Mouse (Mus musculus) left cerebral cortex, adult 2 months (tissue): ENCODE data around the gene H2-DMa. TPM values are rescaled to one million over a fixed set of nuclear protein-coding genes. Genes with fewer than 3 reads are reported as not detected.

Experiments
- DNase-seq, 2 experiments: peaks; one replicate each; pipeline ENCODE4 v3.0.0; 2021 to 2022; ENCODE audit warnings: low spot score in 2 of 2, mixed read lengths in 1 of 2; ENCODE audit errors: extremely low spot score in 1 of 2
- H3K27ac ChIP-seq: fragments of 200-600 bp; 2 replicates; pipeline ENCODE4 v1.8.1; 2022
- H3K4me3 ChIP-seq: fragments of 200-600 bp; 2 replicates; pipeline ENCODE4 v1.8.1; 2022
- CTCF ChIP-seq: fragments of 200-600 bp; IDR thresholded peaks from 2 replicates; pipeline ENCODE4 v1.8.1; 2022; ENCODE audit warnings: antibody characterized with exemption, mild to moderate bottlenecking, moderate library complexity
- intact Hi-C: fragments of 180-260 bp; cut with DNase I; formaldehyde crosslinking; loops from one replicate; pipeline ENCODE4 v1.15.1; 2025
- total RNA-seq, 2 experiments: library from RNA; stranded (reverse); gene quantifications; 2 replicates each; pipeline ENCODE4 v1.2.3; 2021

The H2-DMa gene
- total RNA-seq, 2 experiments from 2014 or later: 23.3 to 28.2 TPM

DNA sequence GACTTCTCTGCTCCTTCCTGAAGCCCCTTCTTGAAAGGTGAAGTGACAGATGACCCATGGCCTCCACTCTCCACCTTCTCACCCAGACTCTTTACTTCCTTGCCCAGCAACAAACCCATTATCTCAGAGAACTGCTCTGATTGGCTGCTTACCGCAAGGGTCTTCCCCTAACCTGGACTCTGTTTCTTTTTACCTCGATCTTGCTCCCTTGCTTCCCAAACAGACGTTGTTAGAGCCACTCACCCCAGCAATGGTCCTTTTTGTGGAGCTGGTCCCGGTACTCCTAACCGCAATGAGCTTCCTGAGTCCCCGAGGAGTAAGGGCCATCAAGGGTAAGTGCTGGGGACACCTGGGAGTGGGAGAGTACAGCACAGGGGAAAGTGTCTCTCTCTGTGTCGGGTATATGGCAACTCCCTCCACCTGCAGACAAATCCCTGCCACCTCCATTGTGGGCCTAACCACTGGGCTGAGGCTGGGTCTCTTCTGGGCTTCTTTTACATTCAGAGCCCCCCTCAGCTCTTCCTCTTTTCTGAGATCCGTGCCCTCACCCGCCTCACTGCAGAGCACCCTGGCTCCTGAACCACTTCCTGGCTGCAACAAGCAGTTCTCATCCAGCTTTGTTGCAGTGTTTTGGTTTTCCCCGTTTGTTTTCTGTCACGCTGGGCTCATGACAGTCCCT, 27.0 kb upstream of the H2-DMa start, which contains the start of gene H2-Oa:
TSS of gene H2-Oa (plus strand) at position 144 of the 679 bp plus-strand sequence.
- TF ChIP-seq CTCF: no peak
- no peak for DNase-seq
- no peak within 1 kb of the TSS for H3K27ac ChIP-seq
- intact Hi-C loops: no loop called here
- no peak within 1 kb of the TSS for H3K4me3 ChIP-seq

DNA sequence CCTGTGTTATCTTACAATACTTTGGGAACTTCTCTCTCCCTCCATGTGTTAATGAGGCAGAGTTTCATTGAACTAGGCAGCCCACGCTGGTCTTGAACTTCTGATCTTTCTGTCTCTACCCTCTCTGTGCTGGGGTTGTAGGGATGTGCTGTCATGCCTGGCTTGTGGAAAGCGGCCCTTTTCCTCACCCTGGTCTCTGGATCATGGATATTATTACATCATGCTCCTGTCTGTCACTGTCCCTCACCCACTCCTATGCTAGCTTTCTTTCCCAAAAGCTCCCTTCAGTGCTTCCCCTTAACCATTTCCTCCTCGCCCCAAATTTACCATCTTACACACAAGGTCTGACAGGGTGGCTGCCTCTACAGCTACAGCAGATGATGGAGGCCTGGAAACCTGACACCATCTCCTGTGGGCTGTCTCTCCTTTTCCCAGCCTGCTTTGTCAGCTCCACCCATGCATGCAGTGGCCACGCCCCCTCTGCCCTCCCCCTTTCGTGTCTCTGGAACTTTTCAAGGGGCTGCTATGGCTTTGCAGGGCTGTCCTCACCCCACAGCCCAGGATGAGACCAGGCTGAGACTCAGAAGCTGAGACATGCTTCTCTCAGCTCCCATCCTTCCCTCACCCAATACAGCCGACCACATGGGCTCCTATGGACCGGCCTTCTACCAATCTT, 26.0 kb upstream of the H2-DMa start:
- no peak for TF ChIP-seq CTCF
- H3K27ac ChIP-seq: no peak overlapping the region
- intact Hi-C loops: no loop called here
- no peak for DNase-seq
- no peak overlapping the region for H3K4me3 ChIP-seq

DNA sequence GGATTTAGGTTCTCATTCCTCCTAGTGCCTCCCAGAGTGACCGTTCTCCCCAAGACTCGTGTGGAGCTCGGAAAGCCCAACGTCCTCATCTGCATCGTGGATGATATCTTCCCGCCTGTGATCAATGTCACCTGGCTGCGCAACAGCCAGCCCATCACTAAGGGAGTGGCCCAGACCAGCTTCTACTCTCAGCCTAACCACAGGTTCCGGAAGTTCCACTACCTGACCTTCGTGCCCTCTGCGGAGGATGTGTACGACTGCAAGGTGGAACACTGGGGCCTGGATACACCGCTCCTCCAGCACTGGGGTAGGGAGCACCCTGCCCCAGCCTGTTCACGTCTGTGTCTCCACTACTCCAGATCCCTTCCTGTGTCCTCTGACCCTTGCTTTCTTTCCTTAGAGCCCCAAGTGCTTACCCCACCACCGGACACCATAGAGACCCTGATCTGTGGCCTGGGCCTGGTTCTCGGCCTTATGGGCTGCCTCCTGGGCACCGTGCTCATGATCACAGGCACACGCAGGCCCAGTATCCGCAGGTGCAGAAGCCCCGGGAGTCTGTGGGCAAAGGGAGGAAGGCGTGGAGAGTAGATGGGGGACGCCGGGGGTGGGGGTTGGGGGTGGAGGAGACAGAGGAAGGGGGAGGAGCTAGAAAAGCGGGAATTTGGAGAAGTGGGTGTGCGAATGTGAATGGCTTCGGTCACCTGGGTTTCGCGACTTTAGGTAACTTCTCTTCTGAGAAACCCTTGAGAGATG, 24.9 kb upstream of the H2-DMa start:
- intact Hi-C loops: no loop called here
- DNase-seq: no peak
- TF ChIP-seq CTCF: no peak
- no peak overlapping the region for H3K27ac ChIP-seq
- no peak overlapping the region for H3K4me3 ChIP-seq

DNA sequence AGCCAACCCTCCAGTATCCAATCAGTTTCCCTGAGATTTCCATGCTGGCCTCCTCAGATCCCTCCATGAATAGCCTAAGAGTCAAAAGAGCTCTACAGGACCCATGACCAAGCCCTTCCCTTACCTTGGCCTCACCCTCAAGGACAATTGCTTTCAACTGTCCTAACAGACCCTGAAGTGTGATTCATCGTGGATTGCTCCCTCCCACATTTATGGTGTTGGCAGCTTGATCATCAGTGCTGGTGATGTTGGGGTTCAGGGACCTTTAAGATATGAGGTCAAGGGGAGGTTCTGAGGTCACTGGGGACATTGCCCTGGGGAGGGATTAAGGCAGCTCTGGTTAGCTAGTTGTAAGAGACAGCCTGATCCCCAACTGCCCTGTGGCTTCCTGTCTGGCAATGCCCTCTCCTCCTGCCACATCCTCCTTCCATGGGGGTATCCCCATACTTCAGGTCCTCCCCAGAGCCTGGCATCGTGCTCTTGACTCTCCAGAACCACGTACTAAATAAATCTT, 22.8 kb upstream of the H2-DMa start:
- no peak for DNase-seq
- Histone ChIP-seq H3K4me3 (no peak overlapping the region), H3K27ac (no peak overlapping the region)
- intact Hi-C loops: no loop called here
- no peak for TF ChIP-seq CTCF

DNA sequence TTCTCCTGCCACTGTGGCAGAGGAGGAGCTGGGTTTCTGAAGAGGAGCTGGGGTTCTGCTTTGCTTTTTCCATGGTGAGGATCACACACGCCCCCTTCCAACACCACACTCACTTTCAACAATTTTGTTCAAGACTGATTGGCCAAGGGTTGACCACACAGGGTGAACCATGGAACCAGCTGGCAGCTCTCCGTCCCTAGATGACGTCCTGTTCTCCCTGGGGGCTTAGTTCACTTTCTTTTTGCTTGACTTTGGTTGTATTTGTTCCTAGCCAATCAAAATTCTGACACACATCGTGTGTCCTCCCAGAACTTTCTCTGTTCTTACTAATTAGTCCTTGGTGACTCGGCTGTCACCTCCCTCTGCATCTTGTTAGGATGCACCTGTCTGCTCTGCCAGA, 22.1 kb upstream of the H2-DMa start:
- DNase-seq: no peak
- TF ChIP-seq CTCF: no peak
- intact Hi-C loops: no loop called here
- Histone ChIP-seq H3K4me3 (no peak overlapping the region), H3K27ac (no peak overlapping the region)

DNA sequence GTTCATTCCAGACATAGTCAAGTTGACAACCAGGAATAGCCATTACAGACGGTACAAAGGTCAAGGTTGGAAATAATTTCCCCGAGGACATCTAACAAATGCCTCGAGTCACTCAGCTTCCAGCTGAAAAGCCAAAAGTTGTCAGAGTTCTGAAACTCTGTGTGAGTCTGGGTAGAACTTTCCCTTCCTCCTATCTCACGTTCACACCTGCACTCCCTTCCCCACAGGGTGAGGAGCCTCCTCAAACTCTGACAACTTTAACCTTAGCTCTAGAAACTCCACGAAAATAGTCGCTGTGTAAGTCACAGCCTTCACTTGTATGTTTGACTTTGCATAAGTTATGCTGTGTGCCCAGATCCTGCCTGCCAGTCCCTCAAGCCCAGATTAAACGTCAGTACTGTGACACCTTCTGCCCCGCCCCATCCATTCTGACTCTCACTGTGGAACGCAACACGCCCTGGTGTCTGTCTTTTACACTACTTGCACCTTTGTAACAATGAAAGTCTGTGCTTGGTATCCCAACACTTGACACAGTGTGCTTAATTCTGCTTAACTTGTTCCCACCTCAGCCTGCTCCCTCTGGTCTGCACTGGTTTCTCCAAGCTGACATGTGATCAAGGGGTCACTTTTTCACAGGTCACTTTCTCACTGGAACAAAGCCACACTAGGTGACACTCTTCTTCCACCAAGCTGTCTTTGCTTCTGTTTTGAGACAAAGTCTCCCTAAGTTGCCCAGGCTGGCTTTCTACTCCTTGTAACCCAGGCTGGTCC, 20.4 kb upstream of the H2-DMa start:
- H3K27ac ChIP-seq: no peak overlapping the region
- intact Hi-C loops: no loop called here
- no peak for TF ChIP-seq CTCF
- DNase-seq: no peak
- H3K4me3 ChIP-seq: no peak overlapping the region

DNA sequence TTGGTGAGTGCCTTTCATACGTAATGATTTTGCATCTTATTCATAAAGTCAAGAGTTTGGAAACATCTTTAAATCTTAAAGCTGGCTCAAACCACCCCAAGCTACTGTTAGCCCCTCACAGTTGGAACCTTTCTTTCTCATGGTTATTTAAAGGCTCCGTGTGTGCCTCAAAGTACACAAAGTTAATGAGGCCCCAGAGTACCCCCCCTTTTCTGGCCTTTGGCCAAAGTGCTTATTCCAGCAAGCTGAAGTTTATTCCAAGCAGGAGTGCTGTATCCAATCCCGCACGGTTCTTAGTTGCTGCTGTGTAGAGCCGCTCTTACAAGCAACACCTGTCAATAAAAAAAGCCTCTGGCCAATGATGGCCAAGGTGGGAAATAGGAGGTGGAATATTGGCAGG, 19.8 kb upstream of the H2-DMa start:
- intact Hi-C loops: no loop called here
- H3K4me3 ChIP-seq: no peak overlapping the region
- DNase-seq: no peak
- no peak overlapping the region for H3K27ac ChIP-seq
- no peak for TF ChIP-seq CTCF

DNA sequence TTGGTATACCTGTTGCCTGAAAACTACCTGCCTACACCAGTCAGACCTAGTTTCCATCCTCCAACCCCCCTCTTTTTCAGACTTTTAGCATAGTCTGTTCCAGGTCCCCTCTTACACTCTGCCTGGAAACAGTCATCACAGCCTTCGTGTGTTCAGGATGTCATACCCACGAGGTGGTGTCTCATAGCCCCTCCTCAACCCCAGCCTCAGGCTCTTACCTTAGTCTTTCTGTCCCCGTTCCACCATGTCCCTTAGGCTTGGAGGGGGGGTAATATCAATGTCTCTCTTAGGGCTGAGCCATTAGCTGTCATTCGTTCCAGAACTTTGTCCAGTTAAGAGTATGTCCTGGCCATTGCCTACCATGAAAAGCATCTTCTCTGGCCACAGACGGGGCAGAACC, 18.2 kb upstream of the H2-DMa start:
- no peak overlapping the region for H3K27ac ChIP-seq
- intact Hi-C loops: loop anchor here (1.0 kb wide), 1 partner anchor 68 kb away; no protein-coding TSS in a partner anchor
- no peak for TF ChIP-seq CTCF

DNA sequence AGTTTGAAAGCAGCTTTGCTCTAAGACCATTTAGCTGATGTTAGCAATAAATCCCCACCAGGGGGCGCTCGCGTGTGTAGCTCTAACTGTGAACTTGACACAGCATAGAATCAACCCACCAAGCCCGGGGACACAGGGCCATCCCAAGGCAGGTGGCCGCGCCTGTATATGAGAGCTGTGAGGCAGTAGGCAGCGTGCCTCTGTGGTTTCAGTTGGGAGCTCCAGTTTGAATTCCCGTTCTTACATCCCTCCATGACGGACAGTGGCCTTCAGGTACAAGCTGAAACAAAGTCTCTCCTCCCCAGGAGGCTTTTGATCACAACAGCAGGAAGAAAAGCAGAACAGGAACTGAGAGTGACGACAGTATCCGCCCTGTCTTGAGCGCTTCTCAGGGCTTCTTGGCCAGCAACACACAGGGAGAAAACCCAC, 17.7 kb upstream of the H2-DMa start:
- Histone ChIP-seq H3K27ac (no peak overlapping the region), H3K4me3 (peak overlapping the region; percentile 33; the same call in 1 of the 2 replicates)
- TF ChIP-seq CTCF: peak; percentile 94
- intact Hi-C loops: loop anchor here (1.0 kb wide), 1 partner anchor 68 kb away; no protein-coding TSS in a partner anchor
- DNase-seq: peak; percentile 84 to 86

More for the DNA sequence above, 18.2 kb upstream of the H2-DMa start:
- no peak overlapping the region for H3K4me3 ChIP-seq
- no peak for DNase-seq

DNA sequence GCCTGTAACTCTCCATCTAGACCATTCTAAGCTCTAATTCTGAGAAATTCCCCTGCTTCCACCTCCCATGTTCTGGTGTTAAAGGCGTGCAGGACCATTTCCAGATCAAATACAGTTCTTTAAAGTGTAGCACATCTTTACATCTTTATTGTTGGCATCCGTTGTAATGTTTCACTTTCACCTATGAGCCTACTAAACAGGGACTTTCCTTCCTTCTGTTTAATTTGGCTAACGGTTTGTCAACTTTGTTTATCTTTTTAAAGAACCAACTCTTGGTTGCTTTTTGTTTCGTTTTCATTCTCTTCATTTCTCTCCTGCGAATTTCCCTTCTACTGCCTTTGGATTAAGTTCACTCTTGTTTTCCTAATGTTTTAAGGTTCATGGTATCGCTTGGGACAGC, 16.5 kb upstream of the H2-DMa start:
- TF ChIP-seq CTCF: no peak
- no peak for DNase-seq
- intact Hi-C loops: no loop called here
- no peak overlapping the region for H3K27ac ChIP-seq
- no peak overlapping the region for H3K4me3 ChIP-seq

DNA sequence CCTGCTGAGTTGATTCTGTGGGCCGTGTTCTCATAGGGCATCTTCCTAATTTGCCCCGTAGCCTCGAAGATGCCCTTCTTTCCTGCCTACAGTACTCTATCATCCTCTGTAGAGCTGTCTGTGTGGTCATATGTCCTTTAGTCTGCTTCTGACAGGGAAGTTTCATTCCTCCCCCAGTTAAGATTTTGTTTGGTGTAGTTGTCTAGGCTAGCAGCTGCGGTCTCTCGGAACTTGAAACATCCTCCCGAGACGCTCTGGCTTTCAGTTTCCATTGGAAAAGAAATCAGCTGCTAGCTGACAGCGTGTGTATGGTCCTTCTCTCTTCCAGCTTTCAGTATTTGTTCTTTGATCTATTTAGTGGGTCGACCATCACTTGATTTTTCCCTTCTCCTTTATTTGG, 14.5 kb upstream of the H2-DMa start:
- intact Hi-C loops: no loop called here
- no peak for DNase-seq
- TF ChIP-seq CTCF: no peak
- no peak overlapping the region for H3K4me3 ChIP-seq
- H3K27ac ChIP-seq: no peak overlapping the region
